Mouse (Mus musculus): Measurements from ENCODE around the gene Lrat.
A peak's percentile ranks its signal among the peaks of the same experiment; 100 is the strongest.

Gene Lrat

DNA sequence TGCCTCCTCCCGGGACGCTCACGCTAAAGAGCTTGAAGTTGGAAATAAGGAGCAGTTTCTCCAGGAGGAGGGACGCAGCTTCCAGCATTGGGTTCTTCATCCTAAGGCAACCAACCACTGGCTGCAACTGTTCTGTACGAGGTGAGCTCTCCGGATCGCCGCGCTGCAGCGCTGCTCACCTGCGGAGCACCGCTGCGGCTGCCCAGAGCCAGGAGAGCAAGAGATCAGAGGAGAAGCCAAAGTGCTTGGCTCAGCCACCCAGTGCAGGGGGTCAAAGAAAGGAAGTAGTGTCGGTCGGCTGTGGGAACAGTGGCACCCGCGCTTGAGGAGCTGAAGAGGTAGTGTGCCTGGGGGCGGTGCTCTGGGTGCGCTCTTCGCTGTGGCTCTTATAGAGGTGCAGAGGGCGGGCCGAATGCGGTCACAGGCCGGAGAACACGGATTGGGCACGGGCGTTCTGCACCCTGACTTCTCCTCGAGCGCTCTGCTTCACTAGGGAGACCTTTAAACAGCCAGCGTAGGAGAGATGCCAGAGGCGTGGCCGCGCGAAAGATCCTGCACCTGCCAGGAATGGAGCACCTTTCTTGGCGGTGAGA lies at the start of gene Lrat:
Lrat (minus strand) TSS at position 361 of the 593 bp plus-strand sequence.
- DNase-seq (ENCODE audit: low spot score): no peak

DNA sequence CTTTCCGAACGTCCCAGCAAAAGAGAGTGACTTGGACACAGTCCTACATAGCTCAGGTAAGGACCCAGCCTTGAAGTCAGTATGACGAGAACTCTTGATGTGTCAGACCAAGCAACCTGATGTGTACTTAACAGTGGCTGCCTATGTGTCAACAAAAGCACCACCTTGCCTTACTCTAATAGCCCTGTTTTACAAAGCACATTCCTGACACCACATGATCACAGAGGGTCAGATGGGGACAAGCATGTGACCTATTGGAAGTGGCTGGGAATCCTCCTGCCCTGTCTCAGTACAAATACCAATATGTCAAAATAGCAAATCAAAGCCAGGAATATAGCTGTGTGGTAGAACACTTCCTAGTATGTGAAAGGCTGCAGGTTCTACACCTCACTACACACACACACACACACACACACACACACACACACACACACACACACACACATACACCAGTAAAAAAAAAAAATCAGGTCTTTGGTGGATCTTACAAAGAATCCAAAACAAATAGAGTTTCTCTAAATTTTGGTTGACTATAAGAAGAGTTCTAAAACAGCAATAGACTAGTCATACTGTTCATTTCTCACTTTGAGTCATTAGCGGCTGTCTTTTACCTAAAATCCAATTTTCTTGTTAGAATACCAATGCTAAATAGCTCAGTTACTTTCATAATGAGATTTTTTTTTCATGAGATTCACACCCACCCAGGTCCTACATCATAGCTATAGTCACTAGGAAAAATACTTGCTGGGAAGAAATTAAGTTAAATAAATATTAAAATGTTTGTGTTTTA lies 48.6 kb upstream of the Lrat start:
- DNase-seq (ENCODE audit: low spot score): no peak

DNA sequence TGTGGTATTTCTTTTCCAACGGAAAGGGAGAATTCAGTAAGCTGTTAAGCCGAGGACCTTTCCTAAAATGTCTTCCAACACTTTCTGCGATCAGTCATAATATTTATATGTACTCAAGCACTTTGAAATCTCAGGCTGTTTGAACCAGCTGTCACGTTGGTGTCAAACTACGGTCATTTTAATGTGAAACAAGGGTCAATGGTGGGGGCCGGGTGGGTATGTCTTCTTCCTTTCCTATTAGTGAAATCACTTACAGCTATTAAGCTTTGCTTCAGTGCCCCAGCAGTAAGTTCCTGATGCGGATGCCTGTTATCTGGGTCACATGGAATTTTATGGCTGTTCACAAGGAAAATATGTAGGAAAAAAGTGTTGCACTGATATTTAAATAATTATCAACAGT lies 46.9 kb upstream of the Lrat start:
- no peak for DNase-seq (ENCODE audit: low spot score)

DNA sequence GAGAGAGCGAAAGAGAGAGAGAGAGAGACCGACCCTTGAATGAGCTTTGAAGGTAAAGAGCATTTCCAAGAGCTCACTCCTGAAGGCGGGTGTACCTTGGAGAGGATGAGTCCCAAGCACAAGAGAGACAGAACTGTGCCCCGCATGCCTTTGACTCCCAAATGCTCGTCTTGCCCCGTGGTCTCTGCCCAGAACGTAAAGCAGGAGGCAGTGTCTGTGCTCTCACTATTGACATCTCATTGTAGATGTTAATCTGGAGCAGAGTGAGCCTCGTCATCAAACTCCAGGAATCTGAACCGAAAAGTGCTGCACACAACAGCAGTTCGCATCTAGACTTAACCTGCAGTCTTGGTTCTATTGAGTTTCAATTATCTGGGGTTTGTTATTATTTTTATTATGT lies 46.4 kb upstream of the Lrat start:
- no peak for DNase-seq (ENCODE audit: low spot score)

DNA sequence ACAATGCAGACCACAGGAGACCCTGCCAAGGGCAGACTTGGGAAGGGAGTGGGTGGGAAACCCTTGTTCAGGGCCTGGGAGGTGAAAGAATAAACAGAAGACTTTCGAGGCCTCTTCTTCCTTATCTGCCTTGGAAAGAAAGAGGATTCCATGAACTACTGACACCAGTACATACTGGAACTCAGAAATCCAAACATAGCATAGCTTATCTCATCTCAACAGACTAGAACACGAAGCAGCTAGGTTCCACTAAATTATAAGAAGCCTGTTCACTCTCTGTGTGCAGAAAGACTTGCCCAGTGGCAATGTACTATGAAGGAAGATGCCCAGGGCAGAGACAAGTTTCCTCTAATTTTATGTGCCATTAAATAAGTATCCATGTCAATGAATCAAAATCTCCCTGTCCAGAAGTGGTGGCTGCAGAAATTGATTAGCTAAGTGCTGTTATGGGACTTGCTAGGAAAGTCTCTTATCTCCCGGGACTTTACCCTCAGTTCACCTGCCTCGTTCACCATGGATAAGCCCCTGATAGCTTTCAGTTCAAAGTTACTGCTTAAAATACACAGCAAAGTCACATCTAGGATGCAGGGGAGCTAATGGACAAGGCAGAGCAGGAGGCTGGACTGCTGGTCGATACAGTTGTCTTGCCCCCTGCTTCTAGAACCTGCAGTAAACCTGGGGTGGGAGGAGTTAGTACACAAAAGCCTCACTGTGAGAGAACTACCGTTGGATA lies 42.8 kb upstream of the Lrat start:
- DNase-seq (ENCODE audit: low spot score): no peak

DNA sequence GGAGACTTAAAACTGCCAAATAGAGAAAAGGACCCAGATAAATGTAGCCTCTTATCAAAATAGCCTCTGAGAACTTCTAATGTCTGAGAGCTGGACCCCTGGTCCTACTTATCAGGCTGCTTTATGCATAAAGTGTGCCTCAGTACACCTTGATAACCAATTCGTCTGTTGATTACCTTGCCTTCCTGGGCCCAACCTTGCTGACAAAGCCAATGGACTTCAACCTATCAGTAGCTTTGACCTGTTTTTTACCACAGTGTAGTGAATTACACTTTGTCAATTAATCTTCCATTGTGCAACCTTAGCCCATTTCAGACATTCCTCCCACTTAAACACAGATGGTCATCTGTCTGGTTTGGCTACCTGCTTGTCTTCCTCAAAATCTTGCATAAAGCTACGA lies 24.1 kb upstream of the Lrat start:
- DNase-seq (ENCODE audit: low spot score): no peak

DNA sequence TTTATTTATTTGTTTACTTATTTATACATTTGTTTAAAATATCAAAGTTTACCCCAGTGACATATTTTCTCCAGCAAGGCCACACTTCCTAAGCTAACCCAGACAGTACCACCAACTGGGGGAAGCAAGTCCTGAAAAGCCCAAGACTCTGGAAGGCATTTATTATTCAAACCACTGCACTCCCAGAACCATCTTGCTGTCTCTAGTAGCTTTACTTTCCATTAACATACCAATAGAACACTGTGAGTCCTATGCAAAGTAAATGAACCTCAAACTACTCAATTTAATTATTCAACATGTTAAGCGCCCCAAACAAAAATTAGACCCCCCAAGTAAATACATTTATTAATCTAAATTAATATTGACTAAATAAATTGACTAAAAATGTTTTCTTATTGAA lies 11.9 kb upstream of the Lrat start:
- DNase-seq (ENCODE audit: low spot score): no peak

DNA sequence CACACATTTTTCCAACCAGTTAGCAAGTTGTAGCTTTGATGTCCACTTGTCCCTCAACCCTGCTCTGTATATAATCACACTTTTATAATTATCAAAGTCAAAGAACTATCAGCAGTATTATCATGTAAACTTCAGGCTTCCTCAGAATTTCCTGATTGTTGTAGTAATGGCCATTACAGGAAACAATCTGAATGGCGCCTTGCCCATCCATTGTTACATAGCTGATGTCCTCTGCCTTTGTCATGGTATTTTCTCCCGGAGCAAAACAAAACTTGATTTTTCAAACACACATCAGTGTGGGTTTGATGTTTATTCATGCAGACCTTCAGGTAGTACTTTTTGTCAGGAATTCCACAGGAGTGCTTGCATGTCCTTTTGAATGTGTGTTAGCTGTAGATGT lies 4.9 kb upstream of the Lrat start:
- DNase-seq (ENCODE audit: low spot score): no peak

DNA sequence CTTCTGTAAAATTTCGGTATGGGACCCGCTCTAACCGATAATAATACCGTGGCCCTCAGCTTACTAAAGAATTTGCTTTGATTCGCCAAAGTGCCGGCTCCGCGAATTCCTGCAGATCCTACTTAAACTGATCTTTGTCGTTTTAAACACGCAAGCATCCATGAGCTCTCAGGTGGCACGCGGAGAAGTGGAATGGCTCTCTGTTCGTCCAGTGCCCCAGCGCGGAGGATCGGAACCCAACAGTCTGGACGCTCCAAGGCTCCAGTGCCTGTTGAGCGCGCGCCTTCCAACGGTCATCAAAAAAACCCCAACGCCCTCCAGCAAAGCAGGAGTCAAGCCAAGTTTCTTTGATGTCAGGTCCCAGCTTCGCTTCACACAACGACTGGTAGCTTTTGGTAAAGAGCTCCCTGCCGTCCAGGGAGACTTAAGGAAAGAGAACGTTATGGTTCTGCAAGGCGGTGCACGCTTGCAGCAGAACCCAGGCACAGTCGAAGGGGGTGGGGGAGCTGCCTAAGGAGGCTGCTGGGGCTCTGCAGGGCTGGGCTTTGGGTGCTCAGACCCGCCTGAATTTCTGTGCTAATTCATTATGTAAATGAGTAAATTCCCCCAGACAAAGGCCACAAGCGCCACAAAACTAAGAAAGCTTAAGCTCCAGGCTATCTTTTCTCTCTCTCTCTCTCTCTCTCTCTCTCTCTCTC lies 587 bp upstream of the Lrat start:
- no peak for DNase-seq (ENCODE audit: low spot score)

DNA sequence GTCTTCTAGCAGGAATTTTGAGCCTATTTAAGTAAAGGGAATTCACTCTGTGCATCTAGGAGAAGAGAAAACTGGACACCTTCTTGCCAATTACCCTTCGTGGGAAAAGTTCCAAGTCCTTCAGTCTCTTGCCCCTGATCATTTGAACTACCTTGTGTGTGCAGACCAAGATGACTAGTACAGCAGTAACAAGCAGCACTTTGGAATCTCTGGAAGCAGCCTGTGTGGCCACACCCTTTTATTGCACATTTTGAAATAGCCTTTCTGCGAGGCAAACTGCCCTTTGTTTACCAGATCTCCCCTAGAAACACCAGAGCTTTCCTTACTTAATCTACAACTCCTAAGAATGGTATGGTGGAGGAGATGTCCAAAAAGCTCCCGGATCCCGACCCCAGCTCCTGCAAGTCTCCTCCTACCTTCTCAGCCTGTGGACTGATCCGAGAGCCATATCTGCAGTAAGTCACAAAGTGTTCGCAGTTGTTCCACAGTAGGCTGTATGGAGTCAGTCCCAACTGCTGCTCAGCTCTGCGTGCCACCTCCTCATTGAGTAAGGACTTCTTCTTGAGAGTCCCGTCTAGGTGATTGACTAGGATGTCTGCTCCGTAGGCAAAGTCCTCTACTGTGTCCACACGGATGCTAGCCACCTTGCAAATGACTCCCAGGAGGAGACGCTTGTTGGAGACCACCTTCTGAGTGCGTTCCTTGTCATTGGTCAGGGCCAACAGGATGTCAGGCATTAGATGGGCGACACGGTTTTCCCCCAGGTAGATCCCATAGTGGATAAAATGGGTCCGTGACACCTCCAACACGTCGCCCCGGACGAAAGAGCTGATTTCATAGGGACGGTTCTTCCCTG lies 788 bp downstream of the Lrat start:
- no peak for DNase-seq (ENCODE audit: low spot score)

DNA sequence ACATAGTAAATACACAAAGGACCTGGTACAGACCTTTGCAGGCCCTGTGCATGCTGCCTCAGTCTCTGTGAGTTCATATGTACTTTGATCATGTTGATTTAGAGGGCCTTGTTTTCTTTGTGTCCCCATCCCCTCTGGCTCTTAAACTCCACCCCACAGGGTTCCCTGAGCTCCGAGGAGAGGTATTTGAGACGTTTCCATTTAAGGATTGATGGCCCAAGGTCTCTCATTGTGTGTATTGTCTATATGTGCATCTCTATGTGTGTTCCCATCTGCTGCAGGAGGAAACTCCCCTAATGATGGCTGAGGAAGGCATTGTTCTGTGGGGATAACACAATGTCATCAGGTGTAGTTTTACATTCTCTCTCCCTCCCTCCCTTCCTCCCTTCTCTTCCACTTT lies 14.9 kb downstream of the Lrat start:
- DNase-seq (ENCODE audit: low spot score): no peak

DNA sequence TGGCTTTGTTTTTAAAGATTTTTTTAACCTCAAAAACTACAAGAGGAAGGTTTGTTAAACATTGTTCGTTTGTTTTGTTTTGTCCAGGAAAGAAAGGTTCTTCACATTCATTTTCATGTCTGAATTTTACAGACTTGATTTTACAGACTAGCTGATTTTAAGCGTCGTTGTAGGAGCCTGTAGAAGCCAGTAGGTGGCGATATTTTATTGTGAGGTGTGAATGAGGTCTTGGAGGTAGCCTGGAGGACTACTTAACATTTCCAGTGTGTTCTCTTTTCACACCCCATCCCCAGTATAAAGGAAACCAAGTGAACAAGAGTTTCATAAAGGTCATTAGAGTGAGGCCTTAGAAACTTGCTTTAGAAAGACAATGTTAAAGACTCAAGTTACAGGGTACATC lies 26.5 kb downstream of the Lrat start:
- DNase-seq (ENCODE audit: low spot score): no peak

DNA sequence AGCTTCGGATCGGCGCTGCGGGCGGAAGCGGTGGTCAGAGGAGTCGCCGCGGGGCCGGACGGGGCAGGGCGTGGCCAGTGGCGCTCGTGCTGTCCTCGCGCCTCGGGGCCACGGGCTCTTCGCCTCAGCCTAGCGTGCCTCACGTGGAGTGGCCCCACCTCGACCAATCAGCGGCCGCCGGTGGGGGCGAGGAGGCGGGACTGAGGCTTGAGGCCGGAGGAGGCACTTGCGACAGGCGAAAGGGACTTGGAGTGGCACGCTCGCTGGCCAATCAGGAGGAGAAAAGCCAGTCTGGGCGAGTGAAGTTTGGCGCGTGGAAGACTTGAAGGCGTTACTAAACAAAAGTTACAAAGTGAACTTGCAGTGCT lies 27.4 kb downstream of the Lrat start, which contains the start of gene Rbm46:
Rbm46 (minus strand) TSS at position 112 of the 368 bp plus-strand sequence.
- DNase-seq (ENCODE audit: low spot score): peak; percentile 63

DNA sequence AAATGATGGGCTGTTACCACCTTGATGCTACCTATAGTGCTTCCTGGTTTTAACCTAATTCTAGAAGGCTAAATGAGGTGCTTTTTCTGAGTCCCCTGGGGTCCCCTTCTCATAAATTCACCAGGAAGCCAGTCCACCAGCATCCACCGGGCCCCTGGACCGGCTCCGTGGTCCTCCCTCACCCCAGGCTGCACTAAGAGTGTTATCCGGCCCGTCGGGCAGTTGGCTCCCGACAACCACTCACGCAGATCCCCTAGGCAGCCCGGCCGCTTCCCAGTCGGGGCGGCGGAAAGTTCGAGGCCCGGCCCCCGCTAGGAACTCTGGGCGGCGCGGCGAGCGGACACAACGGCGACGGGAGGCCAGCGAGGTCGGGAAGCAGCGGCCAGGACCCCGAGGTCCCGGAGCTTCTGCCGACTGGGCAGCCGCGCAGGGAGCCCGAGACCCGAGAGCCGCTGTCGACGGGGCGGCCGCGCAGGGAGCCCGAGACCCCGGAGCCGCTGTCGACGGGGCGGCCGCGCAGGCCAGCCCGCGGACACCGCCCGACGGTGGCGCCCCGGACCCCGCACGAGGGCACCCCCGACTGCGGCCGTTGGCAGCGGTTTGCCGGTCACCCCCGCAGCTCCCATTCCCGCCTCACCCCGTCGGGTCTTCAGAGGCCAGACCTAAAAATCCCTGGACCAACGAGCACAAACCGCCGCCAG lies 28.0 kb downstream of the Lrat start:
- no peak for DNase-seq (ENCODE audit: low spot score)

DNA sequence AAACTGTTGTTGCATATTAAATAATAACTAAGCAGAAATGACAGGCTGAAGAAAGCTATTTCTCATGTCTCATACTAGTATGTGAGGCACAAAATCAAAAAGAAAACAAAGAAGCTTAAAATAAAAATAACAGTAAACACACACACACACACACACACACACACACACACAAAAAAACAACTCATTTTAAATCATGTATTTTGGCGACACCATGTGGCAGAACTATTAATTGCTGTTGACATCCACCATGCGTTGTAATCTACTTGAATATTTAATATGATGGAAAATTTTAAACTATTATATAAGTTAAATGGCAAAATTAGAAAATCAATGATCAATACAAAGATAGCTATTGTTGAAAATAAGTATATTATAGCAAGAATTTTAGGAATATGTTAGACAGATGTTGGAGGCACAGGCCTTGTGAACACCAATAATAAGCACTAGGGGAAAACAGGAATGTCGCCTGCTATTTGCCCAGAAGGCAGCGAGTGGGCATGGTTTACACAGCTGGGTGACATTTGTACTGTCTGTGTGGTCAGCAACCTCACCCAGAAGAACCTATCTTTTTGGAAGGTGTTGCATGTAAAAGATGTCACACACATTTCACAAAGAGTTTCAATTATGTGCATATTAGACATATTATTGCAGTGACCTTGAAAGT lies 46.2 kb downstream of the Lrat start:
- no peak for DNase-seq (ENCODE audit: low spot score)
